Mouse (Mus musculus) brain, embryonic 14.5 days (tissue): Measurements from ENCODE around the gene Fgfrl1.

Experiments used
- CTCF ChIP-seq: fragments of 200-500 bp; IDR thresholded peaks from 2 replicates; pipeline ENCODE4 v1.5.1; 2012; ENCODE audit warnings: inconsistent platforms, mild to moderate bottlenecking, moderate library complexity, borderline replicate concordance; ENCODE audit not compliant: insufficient read depth, insufficient read length; ENCODE audit errors: extremely low read depth
- POLR2A ChIP-seq: fragments of 200-500 bp; IDR thresholded peaks from 2 replicates; pipeline ENCODE4 v1.6.1; 2012; ENCODE audit warnings: mild to moderate bottlenecking, inconsistent platforms, borderline replicate concordance; ENCODE audit not compliant: poor library complexity, insufficient read depth, insufficient read length, severe bottlenecking; ENCODE audit errors: extremely low read depth

DNA sequence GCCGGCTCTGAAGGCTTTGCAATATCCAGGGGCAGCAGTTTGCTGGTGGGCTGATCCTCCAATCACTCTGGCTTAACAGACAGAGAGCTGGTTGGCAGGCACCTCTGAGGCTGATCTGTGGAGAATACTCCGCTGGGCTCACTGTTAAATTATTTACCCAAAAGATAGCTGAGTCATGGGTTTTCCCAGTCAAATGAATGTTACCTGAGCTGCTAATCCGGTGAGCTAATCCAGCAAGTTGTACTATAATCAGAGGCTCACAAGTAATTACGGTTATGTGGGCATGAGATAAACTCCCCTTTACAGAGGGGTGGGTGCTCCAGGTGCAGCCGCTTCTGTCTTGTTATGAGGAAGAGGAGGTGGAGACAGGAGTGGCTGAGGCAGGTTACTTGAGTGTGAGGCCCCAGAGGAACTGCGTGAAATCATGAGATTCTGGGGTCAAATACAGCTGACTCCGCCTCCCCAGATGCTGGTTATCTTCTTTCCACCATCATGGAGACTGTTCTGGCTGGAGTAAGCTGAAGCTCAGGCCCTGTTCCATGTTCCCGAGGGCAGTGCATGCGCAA lies 16.8 kb upstream of the Fgfrl1 start, which contains the start of gene Slc26a1:
- no peak for TF ChIP-seq CTCF
- no peak for TF ChIP-seq POLR2A
